Mouse (Mus musculus): ENCODE results near the gene Olfr406.

Gene Olfr406

GRCm38 (mm10) chr11:74259508-74259907 lies at the start of gene Olfr406:
Olfr406 (plus strand) TSS chr11:74259808.
- DNase-seq (ENCODE audit: low spot score in 2 of 2), result no peak

DNA sequence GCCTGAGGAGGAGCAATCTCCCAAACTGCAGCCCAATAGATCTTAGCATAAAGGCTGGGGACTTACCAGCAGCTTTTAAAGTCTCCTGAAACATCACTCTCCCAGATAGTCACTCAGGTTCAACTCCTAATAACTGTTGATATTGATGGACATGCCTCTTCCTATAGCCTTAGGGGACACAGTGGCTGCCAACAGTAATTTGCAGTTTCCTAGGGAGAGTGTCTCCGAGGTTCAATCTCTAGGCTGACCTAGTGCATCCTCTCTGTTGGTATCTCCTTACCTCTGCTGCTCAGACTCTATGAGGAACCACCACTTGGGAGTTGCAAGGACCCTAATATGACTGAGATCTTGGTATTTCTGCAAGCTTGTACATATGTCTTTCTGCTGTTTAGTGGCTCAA lies 48.3 kb upstream of the Olfr406 start, which contains the start of gene Olfr43:
Gene Olfr43, minus strand, starts transcription at position 101 of the 400 bp plus-strand sequence.
- DNase-seq (ENCODE audit: low spot score in 2 of 2), result no peak

GRCm38 (mm10) chr11:74241201-74241600 lies 18.4 kb upstream of the Olfr406 start:
- no peak for DNase-seq (ENCODE audit: low spot score in 2 of 2)

DNA sequence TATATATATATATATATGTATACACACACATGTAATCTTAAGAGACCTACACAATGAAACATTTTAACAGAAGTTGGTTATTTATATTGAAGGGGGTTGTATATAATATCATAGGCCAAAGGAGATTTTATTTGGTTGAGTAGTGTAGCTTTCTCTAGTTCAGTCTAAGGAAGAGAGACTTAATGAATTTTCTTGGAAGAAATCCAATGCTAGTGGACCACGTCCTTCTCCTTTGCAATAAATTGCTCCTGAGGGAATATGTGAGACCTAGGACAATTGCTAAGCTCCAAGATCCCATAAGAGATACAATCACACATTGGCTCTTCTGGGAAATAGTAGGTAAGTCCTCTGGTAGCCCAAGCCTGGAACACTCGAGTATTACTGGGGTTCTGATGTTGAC lies 23.8 kb downstream of the Olfr406 start, which contains the start of gene Olfr59:
Gene Olfr59, plus strand, starts transcription at position 301 of the 400 bp plus-strand sequence.
- DNase-seq (ENCODE audit: low spot score in 2 of 2), result no peak

DNA sequence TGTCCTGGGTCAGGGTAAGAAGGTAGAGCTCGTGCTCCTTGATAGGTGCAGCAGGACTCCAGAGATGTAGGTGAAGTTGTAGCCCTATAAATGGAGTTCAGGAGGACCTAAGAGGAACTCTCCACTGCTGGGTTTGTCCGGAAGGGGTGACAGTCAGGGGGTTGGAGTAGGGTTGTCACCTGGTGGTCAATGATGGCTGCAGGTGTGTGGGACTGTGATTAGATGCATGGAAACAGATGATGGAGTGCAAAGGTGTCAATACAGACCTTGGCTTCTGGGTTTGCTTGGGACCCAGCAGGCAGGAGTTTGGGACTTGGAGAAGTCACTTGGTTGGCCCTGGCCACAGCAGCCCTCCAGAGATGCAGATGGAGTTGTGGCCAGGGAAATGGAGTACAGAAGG lies 27.6 kb downstream of the Olfr406 start:
- no peak for DNase-seq (ENCODE audit: low spot score in 2 of 2)
